Mouse (Mus musculus): ENCODE measurements around the gene Uvrag.

The Uvrag gene

DNA sequence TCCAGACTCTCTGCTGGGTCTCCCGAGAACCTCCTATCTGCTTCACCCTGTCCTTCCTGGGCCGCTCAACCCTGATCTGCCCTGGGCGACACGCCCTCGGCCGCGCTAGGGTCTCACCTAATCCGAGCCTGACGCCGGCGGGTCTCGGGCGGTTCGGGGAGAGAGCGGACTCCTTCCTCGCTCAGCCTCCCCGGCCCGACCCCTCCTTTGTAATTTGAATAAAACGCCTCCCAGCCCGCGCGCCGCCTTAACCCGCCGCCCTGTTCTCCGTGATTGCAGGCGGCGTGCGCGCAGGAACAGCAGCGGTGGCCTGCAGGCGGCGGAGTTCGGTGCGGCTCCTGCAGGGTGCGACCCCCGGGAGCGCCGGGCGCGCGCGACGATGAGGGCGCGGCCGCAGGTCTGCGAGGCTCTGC, 302.2 kb downstream of the Uvrag start:
- DNase-seq = peak; percentile 44 to 58

GRCm38 (mm10) chr7:98837901-98838300, 303.0 kb downstream of the Uvrag start:
- DNase-seq = peak; percentile 87 to 93

- DNase-seq = peak; percentile 69 to 82
Measured at GRCm38 (mm10) chr7:98836646-98837045, 304.3 kb downstream of the Uvrag start.

DNA sequence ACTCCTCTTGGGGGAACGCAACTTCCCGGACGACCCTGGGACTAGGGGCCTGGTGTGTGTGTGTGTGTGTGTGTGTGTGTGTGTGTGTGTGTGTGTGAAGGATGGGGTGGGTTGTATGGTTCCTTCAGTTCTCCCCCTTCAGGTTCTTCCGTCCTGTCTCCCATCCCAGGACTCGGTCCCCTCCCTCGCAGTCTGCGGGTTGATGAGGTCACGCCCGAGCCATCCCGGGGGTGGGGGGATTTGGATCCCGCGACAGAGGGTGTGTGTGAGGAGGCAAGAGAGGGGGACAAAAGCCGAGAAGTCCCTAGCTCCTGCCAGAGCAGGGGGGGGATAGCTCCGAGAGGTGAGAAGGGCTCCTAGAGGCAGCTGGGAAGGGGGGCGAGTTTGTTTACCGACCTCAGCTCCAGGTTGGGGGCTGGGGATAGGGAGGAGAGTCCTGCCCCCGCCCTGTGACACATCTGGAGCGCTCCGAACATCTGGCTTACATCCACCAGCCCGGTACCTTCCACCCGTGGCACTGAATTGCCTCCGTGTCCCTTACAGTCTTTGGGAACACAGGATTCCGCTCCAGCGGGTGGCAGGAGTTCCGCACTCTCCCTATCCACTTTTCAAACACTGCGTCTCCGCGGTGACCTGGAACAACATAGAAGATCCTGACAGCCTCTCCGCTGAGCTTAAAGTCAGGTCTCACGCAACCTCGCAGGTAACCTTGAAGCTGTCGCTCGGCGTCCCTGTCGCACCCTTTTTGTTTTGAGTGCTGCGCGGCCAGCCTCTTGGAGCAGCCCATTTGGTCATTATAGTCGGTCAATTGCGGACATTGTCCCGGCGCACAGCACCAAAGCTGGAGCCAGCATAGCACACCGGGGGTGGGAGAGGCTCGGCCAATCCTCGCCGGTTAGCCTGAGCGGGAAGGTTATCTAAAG, 305.2 kb downstream of the Uvrag start:
- peak; percentile 25 to 27 for DNase-seq
